In the genomic region with DNA sequence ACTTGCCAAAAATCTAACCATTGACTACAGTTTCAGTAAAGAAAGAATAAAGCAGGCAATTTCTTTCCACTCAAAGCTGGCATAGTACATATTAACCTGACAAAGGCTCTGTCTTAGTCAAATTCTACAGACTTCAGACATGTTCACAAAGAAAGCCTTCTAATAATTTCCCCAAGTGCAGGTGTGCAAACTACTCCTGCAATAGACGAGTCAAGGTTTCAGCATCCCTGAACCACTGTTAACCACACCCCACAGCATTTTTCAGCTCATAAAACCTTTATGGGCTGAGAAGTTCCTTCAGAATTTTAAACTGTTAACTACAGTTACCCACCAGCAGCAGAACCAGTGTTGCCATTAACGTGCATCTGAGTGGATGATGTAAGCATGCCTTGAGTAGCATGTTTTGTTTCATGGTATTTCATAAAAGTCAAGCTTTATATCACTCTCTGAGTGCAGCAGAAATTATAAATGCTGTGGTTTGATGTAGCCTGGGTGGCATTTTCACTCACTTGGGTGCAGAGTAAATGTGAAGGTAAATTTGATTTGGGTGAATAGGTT, we compare ENCODE assay signal across 21 mouse cellular contexts. TPM values are rescaled to one million over a fixed set of nuclear protein-coding genes. Genes with fewer than 3 reads are reported as not detected.
A peak's percentile ranks its signal among the peaks of the same experiment; 100 is the strongest.
DNase-seq lines count a peak whose midpoint lies in the region; ATAC-seq and TF ChIP-seq lines count a peak whose summit lies in the region.
"Had no signal": no experiment of that assay in that cellular context is flagged by ENCODE, and none has a peak within 500 bp of the region (broad histone marks: within the 10 kb centered on the region; RNA-seq: fewer than 3 reads in every experiment).

No protein-coding gene starts in this region.

- no peak for TF ChIP-seq CTCF in gastrocnemius, adult 2 months (IDR thresholded peaks at IDR 0.05)

- H3K36me3 ChIP-seq in limb, embryonic 13.5 days = peaks cover 59% of the 10 kb centered on the region
- H3K36me3 ChIP-seq in limb, embryonic 15.5 days = peaks cover 24% of the 10 kb centered on the region
- peaks cover 45% of the 10 kb centered on the region for H3K36me3 ChIP-seq in forebrain, embryonic 15.5 days

- no peaks in the 10 kb centered on the region for H3K27me3 ChIP-seq in limb, embryonic 13.5 days
- H3K27me3 ChIP-seq in limb, embryonic 15.5 days = no peaks in the 10 kb centered on the region
- no peaks in the 10 kb centered on the region for H3K27me3 ChIP-seq in forebrain, embryonic 15.5 days
- H3K27me3 ChIP-seq: embryonic facial prominence, embryonic 13.5 days; embryonic facial prominence, embryonic 15.5 days; forebrain, embryonic 13.5 days had no signal

- intact Hi-C loops in gastrocnemius, adult 2 months (cut with DNase I) = no loop called here

- 0 out of 2 replicates have a peak, but pooled peaks cover 2% of the 10 kb centered on the region for H3K9me3 ChIP-seq in limb, embryonic 13.5 days
- no peaks in the 10 kb centered on the region for H3K9me3 ChIP-seq in limb, embryonic 15.5 days
- H3K9me3 ChIP-seq in forebrain, embryonic 15.5 days = no peaks in the 10 kb centered on the region
- H3K9me3 ChIP-seq: embryonic facial prominence, embryonic 13.5 days; embryonic facial prominence, embryonic 15.5 days; forebrain, embryonic 13.5 days had no signal

- peak; percentile 86 for ATAC-seq in limb, embryonic 13.5 days (ENCODE audit: low FRiP score, low read depth)
- no peak for ATAC-seq in limb, embryonic 15.5 days (ENCODE audit: insufficient number of reproducible peaks, low FRiP score, low TSS enrichment, low read depth)
- no peak for ATAC-seq in forebrain, embryonic 15.5 days (replicated peaks)
- ATAC-seq: forebrain, embryonic 13.5 days; forebrain, embryonic 16.5 days had no signal

- peak; percentile 23 for DNase-seq in forelimb bud, embryonic 11.5 days (ENCODE audit: low read depth, low spot score)
- no peak for DNase-seq in gastrocnemius, adult 2 months
- DNase-seq: adrenal gland, adult 2 months; adrenal gland, postnatal 10 days; adrenal gland, postnatal 25 days; cerebellum, adult 11 months; cerebellum, adult 18-20 months; cerebellum, adult 8-10 months; cerebellum, adult 9-11 months; cerebellum, postnatal 14 days; cerebellum, postnatal 36 days; embryo, embryonic 11 days had no signal

- no peak overlapping the region for H3K27ac ChIP-seq in limb, embryonic 13.5 days
- peak overlapping the region; percentile 50; the same call in 1 of the 2 replicates for H3K27ac ChIP-seq in limb, embryonic 15.5 days
- no peak overlapping the region for H3K27ac ChIP-seq in gastrocnemius, adult 2 months
- no peak overlapping the region for H3K27ac ChIP-seq in forebrain, embryonic 15.5 days (replicated peaks)
- H3K27ac ChIP-seq: embryonic facial prominence, embryonic 13.5 days; embryonic facial prominence, embryonic 15.5 days; forebrain, embryonic 13.5 days had no signal

- H3K4me2 ChIP-seq in limb, embryonic 13.5 days (replicated peaks) = no peak overlapping the region
- H3K4me2 ChIP-seq in limb, embryonic 15.5 days = no peak overlapping the region
- H3K4me2 ChIP-seq in forebrain, embryonic 15.5 days (replicated peaks) = no peak overlapping the region
- H3K4me2 ChIP-seq: embryonic facial prominence, embryonic 13.5 days; embryonic facial prominence, embryonic 15.5 days; forebrain, embryonic 13.5 days had no signal

- no peak overlapping the region for H3K9ac ChIP-seq in limb, embryonic 13.5 days
- no peak overlapping the region for H3K9ac ChIP-seq in limb, embryonic 15.5 days
- no peak overlapping the region for H3K9ac ChIP-seq in forebrain, embryonic 15.5 days (replicated peaks)
- H3K9ac ChIP-seq: embryonic facial prominence, embryonic 13.5 days; embryonic facial prominence, embryonic 15.5 days; forebrain, embryonic 13.5 days had no signal

- no peak overlapping the region for H3K4me3 ChIP-seq in limb, embryonic 13.5 days
- H3K4me3 ChIP-seq in limb, embryonic 15.5 days = no peak overlapping the region
- no peak overlapping the region for H3K4me3 ChIP-seq in gastrocnemius, adult 2 months
- no peak overlapping the region for H3K4me3 ChIP-seq in forebrain, embryonic 15.5 days
- H3K4me3 ChIP-seq: embryonic facial prominence, embryonic 13.5 days; embryonic facial prominence, embryonic 15.5 days; erythroblast, embryonic 14.5 days; forebrain, embryonic 13.5 days had no signal

- H3K4me1 ChIP-seq in limb, embryonic 13.5 days = peaks cover 8% of the 10 kb centered on the region
- H3K4me1 ChIP-seq in limb, embryonic 15.5 days = no peaks in the 10 kb centered on the region
- no peaks in the 10 kb centered on the region for H3K4me1 ChIP-seq in forebrain, embryonic 15.5 days
- H3K4me1 ChIP-seq: embryonic facial prominence, embryonic 15.5 days; forebrain, embryonic 13.5 days had no signal

- 19% methylated on average over 2 of the region's 2 CpGs for WGBS in limb, embryonic 13.5 days
- WGBS in limb, embryonic 15.5 days = 27% methylated on average over 2 of the region's 2 CpGs
- WGBS in forebrain, embryonic 15.5 days = 89% methylated on average over 2 of the region's 2 CpGs

RNA-seq across cellular contexts. Expression of a gene that starts 42.2 kb away (rescaled TPM):
- polyA plus RNA-seq in limb, embryonic 13.5 days (2015; fragmentation: Nextera tagmentation; extraction: Ambion mirVana) = 141 and 144 TPM in 2 replicates
- polyA plus RNA-seq in limb, embryonic 15.5 days (2015; fragmentation: Nextera tagmentation; extraction: Ambion mirVana) = 78.3 and 94.6 TPM in 2 replicates
- 1 to 10 TPM; 3.1 to 5.7 TPM for total RNA-seq in gastrocnemius, adult 2 months (2021)
- polyA plus RNA-seq in forebrain, embryonic 15.5 days (2015; fragmentation: Nextera tagmentation; extraction: Ambion mirVana) = 48.3 and 50.0 TPM in 2 replicates
- total RNA-seq: MEL had no signal
- polyA plus RNA-seq: erythroblast, embryonic 14.5 days had no signal
